Mouse (Mus musculus) liver, embryonic 13.5 days (tissue): ENCODE measurements around the gene Scnn1g. TPM values are rescaled to one million over a fixed set of nuclear protein-coding genes. Genes with fewer than 3 reads are reported as not detected.

ENCODE experiments used
- ATAC-seq: fragments of 200-750 bp; cut with Nextera tagmentation; 2 replicates; pipeline ENCODE4 v1.8.0; 2017; ENCODE audit warnings: low read depth, mild to moderate bottlenecking, moderate number of reproducible peaks, moderate library complexity
- DNase-seq: peaks from one replicate; pipeline ENCODE4 v3.0.0; 2022
- H3K27ac ChIP-seq: fragments of 300-500 bp; sonication (generic); 2 replicates; pipeline ENCODE4 v1.5.1; 2015; ENCODE audit warnings: moderate library complexity, mild to moderate bottlenecking, inconsistent platforms
- H3K27me3 ChIP-seq: fragments of 300-500 bp; sonication (generic); 2 replicates; pipeline ENCODE4 v1.6.1; 2015; ENCODE audit warnings: mild to moderate bottlenecking, inconsistent platforms
- H3K36me3 ChIP-seq: fragments of 300-500 bp; sonication (generic); 2 replicates; pipeline ENCODE4 v1.6.1; 2015; ENCODE audit warnings: mild to moderate bottlenecking, inconsistent platforms
- H3K4me1 ChIP-seq: fragments of 300-500 bp; sonication (generic); replicated peaks from 2 replicates; pipeline ENCODE4 v1.6.1; 2015; ENCODE audit warnings: inconsistent platforms
- H3K4me2 ChIP-seq: fragments of 300-500 bp; sonication (generic); 2 replicates; pipeline ENCODE4 v1.6.1; 2015; ENCODE audit warnings: inconsistent platforms, mild to moderate bottlenecking, moderate library complexity
- H3K4me3 ChIP-seq: fragments of 300-500 bp; sonication (generic); replicated peaks from 2 replicates; pipeline ENCODE4 v1.5.1; 2015; ENCODE audit warnings: mild to moderate bottlenecking, inconsistent platforms
- H3K9ac ChIP-seq: fragments of 300-500 bp; sonication (generic); 2 replicates; pipeline ENCODE4 v1.6.1; 2015; ENCODE audit warnings: mild to moderate bottlenecking, inconsistent platforms
- H3K9me3 ChIP-seq: fragments of 300-500 bp; sonication (generic); replicated peaks from 2 replicates; pipeline ENCODE4 v1.6.1; 2016; ENCODE audit warnings: inconsistent platforms
- WGBS: fragments of 180-500 bp; shearing (Covaris S2); methylation state at CpG from one replicate; pipeline ENCODE4 v1.1.7; 2015; ENCODE audit not compliant: insufficient replicate concordance; 5-methylcytosine and 5-hydroxymethylcytosine counted together
- polyA plus RNA-seq: library from polyadenylated mRNA; unstranded; fragments of >200 nt; fragmentation: Nextera tagmentation; extraction: Ambion mirVana; gene quantifications from 2 replicates; pipeline ENCODE4 v1.2.1, GENCODE M21; 2015

Gene Scnn1g
- polyA plus RNA-seq, 1 experiment from 2014 or later, result not detected

DNA sequence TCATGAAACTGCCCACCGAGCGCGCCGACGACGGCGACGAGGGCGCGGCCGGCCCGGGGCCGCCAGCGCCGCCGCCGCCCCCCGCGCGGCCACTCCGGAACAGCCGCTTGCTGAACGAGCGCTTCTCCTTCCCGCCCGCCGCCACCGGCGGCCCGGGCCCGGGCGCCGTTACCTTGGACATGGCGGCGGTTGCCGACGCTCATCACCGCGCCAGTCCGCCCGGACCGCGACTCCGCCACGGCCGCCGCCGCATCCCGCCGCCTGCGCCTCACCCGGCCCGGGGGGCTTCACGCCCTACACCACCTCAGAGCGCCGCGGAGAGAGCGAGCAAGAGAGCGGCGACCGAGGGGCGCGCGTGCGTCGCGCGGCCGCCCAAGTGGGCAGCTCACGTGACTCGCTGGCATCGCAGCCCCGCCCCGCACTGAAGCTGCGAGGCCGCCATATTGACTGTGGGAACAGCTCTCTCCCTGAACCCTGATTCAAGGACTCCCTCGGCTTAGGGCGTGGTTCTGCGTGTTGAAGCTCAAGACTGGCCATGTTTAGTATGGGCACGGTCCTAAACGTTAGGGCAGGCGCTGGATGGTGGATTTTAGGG lies 27.1 kb upstream of the Scnn1g start, which contains the start of gene Usp31:
Gene Usp31 (minus strand): TSS at position 181 of the 595 bp plus-strand sequence.
- no peaks in the 10 kb centered on the region for H3K9me3 ChIP-seq
- peak within 1 kb of the TSS; percentile 85 for H3K4me3 ChIP-seq
- peak within 1 kb of the TSS; percentile 100 for H3K4me2 ChIP-seq
- peaks cover 10% of the 10 kb centered on the region; the same call in 1 of the 2 replicates for H3K27me3 ChIP-seq
- ATAC-seq, result peak; percentile 99
- peaks cover 11% of the 10 kb centered on the region; the same call in 1 of the 2 replicates for H3K36me3 ChIP-seq
- H3K9ac ChIP-seq, result peak within 1 kb of the TSS; percentile 88
- H3K27ac ChIP-seq, result peak within 1 kb of the TSS; percentile 50
- H3K4me1 ChIP-seq, result peaks cover 48% of the 10 kb centered on the region
- WGBS, result under 1% methylated on average over 59 of the region's 82 CpGs
- DNase-seq, result peak; percentile 92

DNA sequence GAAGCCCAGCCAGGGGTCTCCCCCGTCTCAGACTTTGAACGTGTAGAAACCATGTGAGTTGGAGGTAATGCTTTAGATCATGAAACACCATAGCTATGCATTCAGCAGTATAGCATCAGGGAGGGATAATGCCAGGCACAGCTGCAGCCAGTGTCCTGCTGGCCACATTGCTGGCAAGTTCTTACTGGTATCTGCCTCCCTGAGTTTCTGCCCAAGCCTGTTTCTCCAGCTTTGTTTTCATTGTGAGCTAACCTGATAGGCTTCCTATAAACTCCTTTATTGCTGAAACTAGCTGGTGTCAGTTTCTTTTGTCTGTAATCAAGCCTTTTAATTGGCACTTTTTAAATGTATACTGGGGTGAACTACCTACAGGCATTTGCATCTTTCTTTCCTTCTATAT lies 23.1 kb upstream of the Scnn1g start:
- Histone ChIP-seq H3K4me1 (peaks cover 9% of the 10 kb centered on the region), H3K27ac (no peak overlapping the region), H3K9me3 (no peaks in the 10 kb centered on the region), H3K4me2 (no peak overlapping the region), H3K27me3 (peaks cover 12% of the 10 kb centered on the region), H3K9ac (no peak overlapping the region), H3K36me3 (no peaks in the 10 kb centered on the region), H3K4me3 (no peak overlapping the region)
- 39% methylated on average over 2 of the region's 2 CpGs for WGBS
- DNase-seq (no peak), ATAC-seq (no peak)

DNA sequence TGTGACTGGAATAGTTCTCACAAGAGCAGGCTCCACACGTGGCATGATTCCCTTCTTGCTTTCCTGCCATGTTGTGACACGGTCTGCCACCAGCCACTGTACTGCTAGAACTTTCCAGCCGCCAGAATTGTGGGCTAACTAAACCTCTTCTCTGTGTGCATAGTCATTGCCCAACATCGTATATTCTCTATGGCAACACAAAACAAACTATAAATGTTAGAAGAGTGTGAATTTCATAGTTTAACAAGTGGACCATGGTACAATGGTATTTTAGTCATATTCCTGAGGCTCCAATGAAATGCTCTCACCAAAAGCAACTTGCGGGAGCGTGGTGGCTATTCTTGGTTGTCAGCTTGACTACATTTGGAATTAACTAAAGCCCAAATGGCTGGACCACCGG lies 17.2 kb upstream of the Scnn1g start:
- no peak for DNase-seq
- Histone ChIP-seq H3K4me3 (no peak overlapping the region), H3K9ac (no peak overlapping the region), H3K27me3 (peaks cover 2% of the 10 kb centered on the region; the same call in 1 of the 2 replicates), H3K4me2 (no peak overlapping the region), H3K36me3 (no peaks in the 10 kb centered on the region), H3K4me1 (no peaks in the 10 kb centered on the region), H3K27ac (no peak overlapping the region), H3K9me3 (no peaks in the 10 kb centered on the region)
- WGBS, result 53% methylated on average over 7 of the region's 7 CpGs
- ATAC-seq, result no peak

DNA sequence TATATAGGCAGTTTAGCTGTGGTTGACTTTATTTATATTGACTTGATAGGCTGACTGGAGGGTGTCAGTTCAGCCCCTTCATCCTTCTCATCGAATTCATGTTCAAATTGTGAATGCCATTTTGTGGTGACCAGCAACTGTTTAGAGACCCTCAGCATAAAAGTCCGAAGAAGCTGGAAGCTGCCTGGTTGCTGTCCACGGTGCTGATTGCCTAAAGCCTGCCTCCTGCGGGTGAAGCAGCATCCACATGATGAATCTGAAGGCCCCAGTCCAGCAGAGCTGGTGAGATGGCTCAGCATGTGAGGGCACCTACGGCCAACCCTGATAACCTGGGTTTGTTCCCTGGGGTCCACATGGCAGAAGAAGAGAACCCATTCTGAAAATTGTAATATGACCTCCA lies 4.1 kb upstream of the Scnn1g start:
- Histone ChIP-seq H3K4me1 (0 out of 2 replicates have a peak, but pooled peaks cover 3% of the 10 kb centered on the region), H3K27me3 (peaks cover 24% of the 10 kb centered on the region), H3K36me3 (no peaks in the 10 kb centered on the region), H3K4me3 (no peak overlapping the region), H3K9ac (no peak overlapping the region), H3K4me2 (no peak overlapping the region), H3K27ac (no peak overlapping the region), H3K9me3 (no peaks in the 10 kb centered on the region)
- ATAC-seq, result no peak
- DNase-seq, result peak; percentile 12
- WGBS, result 12% methylated on average over 5 of the region's 5 CpGs

DNA sequence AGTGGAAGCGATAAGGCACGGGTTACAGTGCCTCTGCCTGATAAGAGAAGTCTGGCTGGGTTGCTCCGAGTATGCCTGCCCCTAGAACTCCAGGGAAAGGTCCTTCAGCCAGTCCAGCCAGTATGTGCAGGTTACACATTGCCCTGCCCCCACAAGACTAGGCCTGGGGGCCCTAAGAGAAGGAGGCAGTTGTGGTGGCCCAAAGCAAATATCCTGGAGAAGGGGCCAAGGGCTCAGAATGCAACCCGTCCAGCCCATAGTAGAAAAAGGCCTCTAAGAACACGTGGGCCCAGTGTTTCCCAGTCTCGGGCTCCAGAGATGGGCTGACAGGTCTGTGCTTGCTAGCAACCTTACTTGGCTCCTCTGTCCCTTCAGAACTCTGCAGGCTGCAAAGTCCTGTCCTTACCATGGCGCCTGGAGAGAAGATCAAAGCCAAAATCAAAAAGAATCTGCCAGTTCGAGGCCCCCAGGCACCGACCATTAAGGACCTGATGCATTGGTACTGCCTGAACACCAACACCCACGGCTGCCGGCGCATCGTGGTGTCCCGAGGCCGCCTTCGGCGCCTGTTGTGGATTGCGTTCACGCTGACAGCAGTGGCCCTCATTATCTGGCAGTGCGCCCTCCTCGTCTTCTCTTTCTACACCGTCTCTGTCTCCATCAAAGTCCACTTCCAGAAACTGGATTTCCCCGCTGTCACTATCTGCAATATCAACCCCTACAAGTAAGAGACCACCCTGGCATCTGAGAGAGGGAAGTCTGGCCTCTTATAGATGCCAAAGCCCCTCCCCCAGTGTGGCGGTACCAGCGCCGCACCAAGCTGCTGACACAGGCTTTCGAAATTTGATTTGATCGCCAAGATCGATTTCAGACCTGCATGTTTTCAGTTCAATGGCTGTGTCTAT lies 3.5 kb downstream of the Scnn1g start:
- DNase-seq (no peak), ATAC-seq (no peak)
- H3K4me1 ChIP-seq, result 0 out of 2 replicates have a peak, but pooled peaks cover 3% of the 10 kb centered on the region
- WGBS, result 46% methylated on average over 29 of the region's 29 CpGs
- no peaks in the 10 kb centered on the region for H3K9me3 ChIP-seq
- no peaks in the 10 kb centered on the region for H3K36me3 ChIP-seq
- peaks cover 53% of the 10 kb centered on the region for H3K27me3 ChIP-seq
- no peak overlapping the region for H3K27ac ChIP-seq
- no peak overlapping the region for H3K4me2 ChIP-seq
- H3K4me3 ChIP-seq, result no peak overlapping the region
- no peak overlapping the region for H3K9ac ChIP-seq

DNA sequence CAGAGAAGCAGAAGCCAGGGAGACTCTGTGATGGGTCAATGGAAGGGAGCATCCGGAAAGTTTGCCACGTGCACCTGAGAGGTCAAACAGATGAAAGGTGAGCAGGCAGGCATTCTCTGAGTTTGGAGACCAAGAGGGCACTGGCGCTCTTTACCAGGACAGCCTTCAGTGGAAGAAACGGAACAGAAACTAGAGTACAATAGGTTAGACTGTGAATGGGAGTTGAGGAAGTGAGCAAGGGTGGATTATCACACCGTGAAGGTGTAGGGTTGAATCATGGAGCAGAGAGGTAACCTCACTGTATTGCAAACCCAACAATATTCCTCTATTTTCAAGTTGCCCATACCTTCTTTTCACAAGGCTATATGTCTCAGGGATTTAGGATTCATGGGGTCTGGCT lies 16.0 kb downstream of the Scnn1g start:
- no peak overlapping the region for H3K9ac ChIP-seq
- DNase-seq (no peak), ATAC-seq (no peak)
- H3K27me3 ChIP-seq, result no peaks in the 10 kb centered on the region
- no peaks in the 10 kb centered on the region for H3K9me3 ChIP-seq
- no peaks in the 10 kb centered on the region for H3K36me3 ChIP-seq
- no peak overlapping the region for H3K4me2 ChIP-seq
- no peak overlapping the region for H3K4me3 ChIP-seq
- no peaks in the 10 kb centered on the region for H3K4me1 ChIP-seq
- no peak overlapping the region for H3K27ac ChIP-seq
- WGBS, result 59% methylated on average over 5 of the region's 5 CpGs

DNA sequence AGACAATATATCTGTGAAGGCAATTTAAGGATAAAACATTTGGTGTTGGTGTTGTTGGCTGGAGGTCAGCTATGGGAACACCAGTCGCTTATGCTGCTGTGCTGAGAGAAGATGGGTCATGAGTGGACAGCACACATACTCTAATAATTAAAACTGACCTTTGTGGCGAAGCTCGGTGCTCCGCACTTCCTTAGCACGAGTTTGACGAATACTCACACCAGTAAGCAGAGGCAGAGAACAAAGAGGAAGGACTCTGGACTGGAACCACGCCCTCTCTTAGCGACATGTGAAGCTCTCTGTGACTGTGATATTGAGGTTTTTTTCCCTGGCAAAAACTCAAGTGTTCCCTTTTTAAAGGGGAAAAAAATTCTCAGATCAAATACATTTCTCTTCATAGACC lies 20.5 kb downstream of the Scnn1g start:
- Histone ChIP-seq H3K9ac (no peak overlapping the region), H3K36me3 (no peaks in the 10 kb centered on the region), H3K4me2 (no peak overlapping the region), H3K27me3 (no peaks in the 10 kb centered on the region), H3K9me3 (no peaks in the 10 kb centered on the region), H3K27ac (no peak overlapping the region), H3K4me3 (no peak overlapping the region), H3K4me1 (no peaks in the 10 kb centered on the region)
- DNase-seq, result no peak
- 30% methylated on average over 8 of the region's 8 CpGs for WGBS
- ATAC-seq, result no peak

DNA sequence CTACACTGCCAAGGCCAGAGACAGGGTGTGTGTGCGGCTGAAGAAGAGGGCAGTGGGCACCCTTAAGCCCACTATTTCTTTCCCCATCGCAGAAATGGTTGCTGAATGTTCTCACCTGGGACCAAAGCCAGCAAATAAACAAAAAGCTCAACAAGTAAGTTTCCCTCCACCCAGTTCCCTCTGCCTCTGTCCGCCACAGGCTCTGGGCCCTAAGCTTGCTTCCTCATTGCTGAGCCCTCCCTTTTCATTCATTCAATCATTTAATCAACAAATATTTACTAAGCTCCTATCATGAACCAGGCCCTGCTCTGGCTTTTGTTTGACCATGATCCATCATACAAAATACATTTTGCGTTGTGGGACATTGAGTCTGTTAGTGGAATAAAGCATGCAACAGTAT lies 29.0 kb downstream of the Scnn1g start:
- no peak for ATAC-seq

DNA sequence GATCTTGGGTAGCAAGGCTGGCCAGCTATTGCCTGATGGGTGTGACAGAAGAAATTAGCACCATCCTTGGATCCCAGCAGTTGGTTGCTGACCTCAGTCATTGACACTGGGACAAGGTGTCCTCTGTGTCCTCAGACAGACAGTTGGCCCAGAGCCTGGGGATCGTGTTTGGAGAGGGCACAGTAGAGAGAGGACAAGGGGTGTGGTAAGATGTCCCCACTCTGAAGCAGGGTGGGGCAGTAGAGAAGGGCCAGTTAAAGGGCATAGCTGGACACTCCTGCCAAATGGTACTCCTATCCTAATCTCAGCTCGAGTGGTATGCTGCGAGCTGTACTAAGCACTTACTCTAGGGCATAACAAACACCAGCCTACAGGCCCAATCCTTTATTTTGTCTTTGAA lies 33.6 kb downstream of the Scnn1g start:
- no peaks in the 10 kb centered on the region for H3K36me3 ChIP-seq
- no peak overlapping the region for H3K27ac ChIP-seq
- no peaks in the 10 kb centered on the region for H3K27me3 ChIP-seq
- no peak overlapping the region for H3K9ac ChIP-seq
- ATAC-seq (no peak), DNase-seq (no peak)
- H3K4me2 ChIP-seq, result no peak overlapping the region
- H3K4me3 ChIP-seq, result no peak overlapping the region
- no peaks in the 10 kb centered on the region for H3K9me3 ChIP-seq
- WGBS, result 57% methylated on average over 3 of the region's 3 CpGs
- no peaks in the 10 kb centered on the region for H3K4me1 ChIP-seq

More for the DNA sequence above, 29.0 kb downstream of the Scnn1g start:
- WGBS, result 67% methylated on average over 4 of the region's 4 CpGs
- Histone ChIP-seq H3K27ac (no peak overlapping the region), H3K36me3 (no peaks in the 10 kb centered on the region), H3K9ac (no peak overlapping the region), H3K4me1 (no peaks in the 10 kb centered on the region), H3K4me2 (no peak overlapping the region), H3K4me3 (no peak overlapping the region), H3K9me3 (no peaks in the 10 kb centered on the region), H3K27me3 (no peaks in the 10 kb centered on the region)
- no peak for DNase-seq

DNA sequence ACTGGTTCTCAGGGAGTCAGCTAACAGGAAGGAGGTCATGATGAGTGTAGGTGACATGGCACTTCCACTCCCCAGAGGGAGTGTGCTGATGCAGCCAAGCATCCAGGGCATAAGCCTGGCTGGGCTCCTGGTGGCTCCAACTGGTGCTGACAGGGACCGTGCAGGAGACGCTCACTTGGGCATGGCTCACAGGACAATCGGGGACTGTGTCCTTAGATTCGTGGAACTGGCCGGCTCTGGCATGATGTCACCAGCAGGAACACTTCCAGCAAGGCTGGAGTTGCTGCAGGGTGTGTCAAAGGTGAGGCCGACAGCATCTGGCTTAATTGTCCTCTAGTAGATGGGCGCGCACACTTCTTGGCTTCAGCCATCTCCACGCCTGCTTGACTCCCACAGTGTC lies 34.7 kb downstream of the Scnn1g start:
- WGBS, result 69% methylated on average over 9 of the region's 9 CpGs
- Histone ChIP-seq H3K9me3 (no peaks in the 10 kb centered on the region), H3K4me2 (no peak overlapping the region), H3K27ac (no peak overlapping the region), H3K27me3 (no peaks in the 10 kb centered on the region), H3K4me3 (no peak overlapping the region), H3K36me3 (no peaks in the 10 kb centered on the region), H3K9ac (no peak overlapping the region), H3K4me1 (no peaks in the 10 kb centered on the region)
- DNase-seq (no peak), ATAC-seq (no peak)

DNA sequence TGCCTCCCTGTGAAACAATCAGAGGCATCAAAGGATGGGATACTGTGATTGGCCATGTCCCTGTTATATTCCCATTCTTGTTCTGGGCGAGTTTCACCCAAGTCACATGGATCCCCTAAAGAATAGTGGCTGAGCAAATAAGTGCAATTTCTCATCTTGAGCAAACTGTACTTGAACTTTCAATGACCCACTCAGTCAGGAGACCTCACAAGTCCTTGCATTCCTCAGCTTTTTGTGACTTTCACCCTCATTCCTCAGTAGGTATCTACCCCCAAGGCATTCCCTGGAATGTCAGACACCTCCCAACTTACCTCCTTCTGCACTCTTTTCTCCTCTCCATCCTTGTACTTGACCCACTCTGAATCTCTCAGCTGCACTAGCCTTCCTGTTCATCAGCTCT lies 44.3 kb downstream of the Scnn1g start:
- H3K27me3 ChIP-seq, result no peaks in the 10 kb centered on the region
- WGBS, result 17% methylated on average over 1 of the region's 1 CpGs

More for the DNA sequence above, 44.3 kb downstream of the Scnn1g start:
- ATAC-seq, result no peak
- Histone ChIP-seq H3K4me1 (no peaks in the 10 kb centered on the region), H3K4me3 (no peak overlapping the region), H3K36me3 (no peaks in the 10 kb centered on the region), H3K4me2 (no peak overlapping the region), H3K27ac (no peak overlapping the region), H3K9ac (no peak overlapping the region), H3K9me3 (no peaks in the 10 kb centered on the region)
- no peak for DNase-seq
